Mouse (Mus musculus) stomach, embryonic 14.5 days (tissue): ENCODE data around the gene Ankrd13b. TPM values are rescaled to one million over a fixed set of nuclear protein-coding genes. Genes with fewer than 3 reads are reported as not detected.
A peak's percentile ranks its signal among the peaks of the same experiment; 100 is the strongest.

Experiments
- ATAC-seq: fragments of 200-750 bp; cut with Nextera tagmentation; 2 replicates; pipeline ENCODE4 v1.8.0; 2017; ENCODE audit warnings: low read depth, moderate TSS enrichment; ENCODE audit not compliant: insufficient number of reproducible peaks, insufficient read depth, low FRiP score
- H3K27ac ChIP-seq: fragments of 300-500 bp; sonication (generic); 2 replicates; pipeline ENCODE4 v1.5.1; 2014; ENCODE audit warnings: mild to moderate bottlenecking, low read length, moderate library complexity, mixed read lengths
- H3K27me3 ChIP-seq: fragments of 300-500 bp; sonication (generic); 2 replicates; pipeline ENCODE4 v1.6.1; 2014; ENCODE audit warnings: low read length, control low read depth, mixed read lengths; ENCODE audit not compliant: control insufficient read depth, insufficient read depth
- H3K36me3 ChIP-seq: fragments of 300-500 bp; sonication (generic); 2 replicates; pipeline ENCODE4 v1.6.1; 2014; ENCODE audit warnings: mild to moderate bottlenecking, control low read depth, low read length, moderate library complexity, mixed read lengths; ENCODE audit not compliant: control insufficient read depth, insufficient read depth
- H3K4me1 ChIP-seq: fragments of 300-500 bp; sonication (generic); 2 replicates; pipeline ENCODE4 v1.6.1; 2014; ENCODE audit warnings: low read length, control low read depth, mixed read lengths; ENCODE audit not compliant: control insufficient read depth, insufficient read depth
- H3K4me2 ChIP-seq: fragments of 300-500 bp; sonication (generic); replicated peaks from 2 replicates; pipeline ENCODE4 v1.6.1; 2014; ENCODE audit warnings: low read depth, low read length, control low read depth
- H3K4me3 ChIP-seq: fragments of 300-500 bp; sonication (generic); 2 replicates; pipeline ENCODE4 v1.5.1; 2014; ENCODE audit warnings: low read depth, low read length, control low read depth
- H3K9ac ChIP-seq: fragments of 300-500 bp; sonication (generic); replicated peaks from 2 replicates; pipeline ENCODE4 v1.6.1; 2014; ENCODE audit warnings: low read depth, mild to moderate bottlenecking, control low read depth, low read length, moderate library complexity, mixed read lengths
- H3K9me3 ChIP-seq: fragments of 300-500 bp; sonication (generic); 2 replicates; pipeline ENCODE4 v1.6.1; 2016; ENCODE audit warnings: low read depth, low read length, control low read depth; ENCODE audit not compliant: control insufficient read depth
- WGBS: fragments of 180-500 bp; shearing (Covaris S2); extraction: QIAGEN DNeasy Blood & Tissue Kit; methylation state at CpG from one replicate; pipeline ENCODE4 v1.1.7; 2014; 5-methylcytosine and 5-hydroxymethylcytosine counted together
- polyA plus RNA-seq: library from polyadenylated mRNA; unstranded; fragments of >200 nt; fragmentation: Nextera tagmentation; extraction: Ambion mirVana; gene quantifications from 2 replicates; pipeline ENCODE4 v1.2.1, GENCODE M21; 2014

The Ankrd13b gene
- polyA plus RNA-seq, 1 experiment from 2014 or later: 7.1 TPM

DNA sequence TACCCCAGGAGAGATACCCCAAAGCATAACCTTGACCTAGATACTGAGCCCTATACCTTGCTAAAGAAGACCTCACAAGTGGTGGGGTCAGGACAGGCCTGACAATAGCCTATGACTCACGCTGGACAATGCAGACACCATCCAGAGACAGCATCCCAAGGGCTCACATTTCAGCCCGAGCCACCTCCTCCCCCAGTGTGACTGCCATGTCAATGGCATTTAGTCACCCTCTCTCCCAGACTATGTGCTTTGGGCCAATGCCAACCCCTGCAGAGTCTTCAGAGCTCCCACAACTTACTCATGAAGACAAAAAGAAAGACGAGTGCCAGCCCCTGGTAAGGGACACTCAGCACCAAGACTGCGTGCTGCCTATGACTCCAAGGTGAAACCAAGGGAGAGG is 24.8 kb downstream of the Ankrd13b start:
- H3K4me1 ChIP-seq: 0 out of 2 replicates have a peak, but pooled peaks cover 6% of the 10 kb centered on the region
- no peak overlapping the region for H3K4me3 ChIP-seq
- no peak overlapping the region for H3K9ac ChIP-seq
- H3K36me3 ChIP-seq: no peaks in the 10 kb centered on the region
- no peak overlapping the region for H3K27ac ChIP-seq
- H3K4me2 ChIP-seq: no peak overlapping the region
- 60% methylated on average over 4 of the region's 4 CpGs for WGBS
- no peak for ATAC-seq
- peaks cover 27% of the 10 kb centered on the region for H3K27me3 ChIP-seq
- no peaks in the 10 kb centered on the region for H3K9me3 ChIP-seq

DNA sequence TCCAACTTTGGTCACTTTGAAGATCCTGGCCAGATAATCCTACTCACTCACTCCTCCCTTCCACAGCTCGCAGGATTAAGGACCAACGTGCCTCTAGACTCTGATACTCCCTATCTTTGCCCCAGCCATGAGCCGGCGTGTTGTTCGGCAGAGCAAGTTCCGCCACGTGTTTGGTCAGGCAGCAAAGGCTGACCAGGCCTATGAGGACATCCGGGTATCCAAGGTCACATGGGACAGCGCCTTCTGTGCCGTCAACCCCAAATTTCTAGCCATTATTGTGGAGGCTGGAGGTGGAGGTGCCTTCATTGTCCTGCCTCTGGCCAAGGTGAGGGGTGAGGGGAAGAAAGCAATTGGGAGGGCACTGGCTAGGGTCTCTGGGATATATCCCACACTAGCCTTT is 25.7 kb downstream of the Ankrd13b start:
- Histone ChIP-seq H3K27ac (no peak overlapping the region), H3K4me2 (no peak overlapping the region), H3K9me3 (no peaks in the 10 kb centered on the region), H3K36me3 (no peaks in the 10 kb centered on the region), H3K4me1 (0 out of 2 replicates have a peak, but pooled peaks cover 6% of the 10 kb centered on the region), H3K9ac (no peak overlapping the region), H3K4me3 (no peak overlapping the region), H3K27me3 (peaks cover 27% of the 10 kb centered on the region)
- WGBS: 74% methylated on average over 10 of the region's 10 CpGs
- no peak for ATAC-seq

DNA sequence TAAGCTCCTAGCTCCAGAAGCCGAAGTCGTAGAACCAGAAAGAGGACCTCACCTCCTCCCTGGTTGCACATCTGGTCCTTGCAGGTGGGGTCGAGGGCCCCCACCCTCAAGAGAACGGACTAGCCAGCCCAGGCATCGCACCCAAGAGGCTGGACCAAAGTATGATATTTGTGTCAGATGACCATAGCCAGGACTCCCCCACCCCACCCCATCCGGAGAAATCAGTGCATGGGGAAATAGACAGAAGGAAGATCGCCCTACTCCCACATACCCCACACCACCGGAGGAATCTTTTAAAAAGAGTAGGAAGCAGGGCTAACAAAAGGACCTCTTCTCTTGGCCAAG is 26.4 kb downstream of the Ankrd13b start:
- no peaks in the 10 kb centered on the region for H3K36me3 ChIP-seq
- H3K27me3 ChIP-seq: peaks cover 27% of the 10 kb centered on the region
- WGBS: 47% methylated on average over 8 of the region's 8 CpGs
- no peak overlapping the region for H3K9ac ChIP-seq
- H3K4me3 ChIP-seq: peak overlapping the region; percentile 45
- no peaks in the 10 kb centered on the region for H3K9me3 ChIP-seq
- H3K27ac ChIP-seq: no peak overlapping the region
- H3K4me1 ChIP-seq: 0 out of 2 replicates have a peak, but pooled peaks cover 6% of the 10 kb centered on the region
- no peak for ATAC-seq
- peak overlapping the region; percentile 94 for H3K4me2 ChIP-seq

DNA sequence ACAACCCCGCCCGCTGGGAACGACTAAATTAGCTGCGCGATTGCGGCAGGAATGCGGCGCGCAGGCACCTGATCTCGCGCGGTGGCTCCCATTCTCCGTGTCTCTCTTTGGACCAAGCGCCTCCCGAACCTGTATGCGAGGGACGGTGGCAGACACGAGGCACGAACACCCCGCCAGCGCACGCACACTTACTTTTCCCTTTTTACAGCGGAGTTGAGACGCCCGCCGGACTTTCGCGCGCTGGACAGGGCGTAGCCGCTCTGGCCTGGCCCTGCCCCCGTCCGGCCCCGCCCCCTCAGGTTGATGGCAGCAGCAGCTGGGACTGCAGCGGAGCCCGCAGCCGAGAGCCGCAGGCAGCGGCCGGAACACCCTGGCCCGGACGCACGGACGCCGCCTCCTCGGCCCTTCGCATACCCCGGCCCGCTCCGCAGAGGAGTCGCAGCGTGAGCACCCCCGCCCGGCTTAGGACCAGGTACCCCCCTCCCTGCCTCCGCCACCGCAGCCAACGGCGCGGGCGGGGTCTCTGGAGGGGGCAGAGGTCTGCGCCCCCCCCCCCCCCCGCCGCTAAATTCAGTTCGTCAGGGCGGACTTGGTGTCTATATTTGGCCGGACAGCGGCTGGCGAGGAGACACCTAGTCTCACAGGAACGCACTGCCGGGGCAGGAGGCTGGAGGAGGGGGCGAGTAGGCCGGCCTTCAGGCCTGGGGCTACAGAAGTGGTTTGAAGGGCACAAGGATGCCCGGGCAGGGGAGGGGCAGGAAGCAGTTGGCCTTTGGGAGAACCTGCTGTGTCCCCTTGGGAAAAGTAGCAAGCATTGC is 27.0 kb downstream of the Ankrd13b start, which contains the start of gene Coro6:
TSS of gene Coro6 (plus strand) at position 129 of the 818 bp plus-strand sequence.
- peak; percentile 86; the same call in 1 of the 2 replicates for ATAC-seq
- Histone ChIP-seq H3K9me3 (no peaks in the 10 kb centered on the region), H3K27me3 (peaks cover 24% of the 10 kb centered on the region), H3K4me1 (0 out of 2 replicates have a peak, but pooled peaks cover 6% of the 10 kb centered on the region), H3K27ac (no peak within 1 kb of the TSS), H3K4me3 (peak within 1 kb of the TSS; percentile 45), H3K36me3 (no peaks in the 10 kb centered on the region), H3K4me2 (peak within 1 kb of the TSS; percentile 94), H3K9ac (peak within 1 kb of the TSS; percentile 33; the same call in 1 of the 2 replicates)
- WGBS: 1% methylated on average over 64 of the region's 73 CpGs

DNA sequence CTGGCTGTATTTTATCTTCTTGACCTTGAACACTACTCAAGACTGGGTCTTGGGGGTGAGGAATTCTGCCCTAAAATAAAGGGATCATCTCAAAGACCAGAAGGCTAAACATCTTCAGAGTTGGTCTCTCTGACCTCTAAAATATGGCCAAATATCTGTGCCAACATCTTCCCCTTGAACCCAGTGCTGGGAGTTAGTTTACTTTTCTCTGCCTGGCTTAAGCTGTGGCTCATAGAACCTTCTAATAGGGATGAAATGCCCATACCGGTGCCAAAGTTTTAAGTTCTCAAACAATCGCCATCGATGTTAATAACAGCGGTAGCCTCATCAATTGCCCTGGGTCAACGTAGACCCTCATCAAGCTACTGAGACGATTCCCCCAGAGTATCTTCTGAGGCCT is 27.6 kb downstream of the Ankrd13b start:
- WGBS: 8% methylated on average over 6 of the region's 6 CpGs
- Histone ChIP-seq H3K9me3 (no peaks in the 10 kb centered on the region), H3K9ac (peak overlapping the region; percentile 33; the same call in 1 of the 2 replicates), H3K4me2 (peak overlapping the region; percentile 94), H3K27ac (no peak overlapping the region), H3K4me1 (0 out of 2 replicates have a peak, but pooled peaks cover 3% of the 10 kb centered on the region), H3K36me3 (no peaks in the 10 kb centered on the region), H3K27me3 (peaks cover 19% of the 10 kb centered on the region), H3K4me3 (peak overlapping the region; percentile 45)
- no peak for ATAC-seq

DNA sequence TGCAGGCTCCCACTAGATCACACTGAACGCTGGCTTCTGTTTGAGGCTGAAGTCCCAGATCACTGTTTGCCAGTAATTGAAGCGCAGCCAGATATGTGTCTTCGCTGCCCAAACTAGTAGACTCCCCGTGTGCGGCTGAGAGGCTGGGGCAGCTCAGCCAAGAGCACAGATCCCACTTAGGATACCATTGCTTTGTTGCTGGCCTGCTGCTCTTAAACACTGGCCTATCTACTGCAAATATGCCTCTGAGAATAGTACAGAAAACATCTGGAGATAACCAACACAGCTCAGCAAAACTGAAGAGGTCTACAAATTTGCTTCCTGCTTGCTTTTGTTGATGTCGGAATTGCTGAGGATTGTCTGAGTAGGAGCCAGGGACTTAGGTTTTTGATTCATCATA is 32.6 kb downstream of the Ankrd13b start:
- ATAC-seq: no peak

DNA sequence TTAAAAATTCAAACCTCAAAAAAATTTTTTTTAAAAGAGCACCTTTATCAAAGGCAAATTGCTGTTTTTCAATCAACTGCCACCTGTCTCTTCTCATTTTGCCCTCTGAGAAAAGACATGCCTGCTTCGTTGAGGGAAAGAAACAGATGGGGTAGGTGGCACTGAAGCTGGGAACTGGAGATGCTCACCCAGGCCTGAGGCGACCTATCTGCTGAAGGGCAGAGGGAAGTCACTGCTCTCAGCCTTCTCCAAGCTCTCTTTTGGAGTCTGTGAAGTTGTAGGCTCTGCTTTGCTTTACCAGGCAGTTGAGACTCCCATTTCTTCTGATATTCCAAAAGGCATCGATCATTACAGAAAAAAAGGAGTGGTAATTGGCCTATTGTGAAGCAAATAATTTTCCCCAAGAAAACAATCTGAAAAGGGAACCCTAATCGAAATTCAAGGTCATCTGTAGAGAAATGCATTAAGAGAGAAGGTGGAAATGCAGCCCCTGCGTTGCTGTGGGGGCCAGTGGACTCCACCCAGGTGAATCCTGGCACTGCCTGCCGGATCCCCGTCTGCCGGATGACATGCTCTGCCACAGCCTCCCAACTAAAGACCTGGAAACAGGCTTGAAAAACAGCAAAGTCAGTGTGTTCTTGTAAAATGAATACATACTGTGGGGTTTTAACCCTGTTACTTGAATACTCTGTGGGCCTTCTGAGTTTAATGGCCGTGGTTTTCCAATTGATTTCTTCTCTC is 33.5 kb downstream of the Ankrd13b start:
- H3K9me3 ChIP-seq: no peaks in the 10 kb centered on the region
- no peak overlapping the region for H3K27ac ChIP-seq
- WGBS: 86% methylated on average over 9 of the region's 9 CpGs
- no peaks in the 10 kb centered on the region for H3K27me3 ChIP-seq
- no peak overlapping the region for H3K9ac ChIP-seq
- ATAC-seq: no peak
- no peak overlapping the region for H3K4me3 ChIP-seq
- H3K4me1 ChIP-seq: no peaks in the 10 kb centered on the region
- no peaks in the 10 kb centered on the region; the same call in 1 of the 2 replicates for H3K36me3 ChIP-seq
- H3K4me2 ChIP-seq: no peak overlapping the region

More for the DNA sequence above, 32.6 kb downstream of the Ankrd13b start:
- no peaks in the 10 kb centered on the region for H3K9me3 ChIP-seq
- no peaks in the 10 kb centered on the region; the same call in 1 of the 2 replicates for H3K36me3 ChIP-seq
- no peak overlapping the region for H3K9ac ChIP-seq
- WGBS: 54% methylated on average over 6 of the region's 6 CpGs
- H3K27ac ChIP-seq: no peak overlapping the region
- H3K27me3 ChIP-seq: no peaks in the 10 kb centered on the region
- H3K4me1 ChIP-seq: no peaks in the 10 kb centered on the region
- H3K4me3 ChIP-seq: no peak overlapping the region
- no peak overlapping the region for H3K4me2 ChIP-seq

DNA sequence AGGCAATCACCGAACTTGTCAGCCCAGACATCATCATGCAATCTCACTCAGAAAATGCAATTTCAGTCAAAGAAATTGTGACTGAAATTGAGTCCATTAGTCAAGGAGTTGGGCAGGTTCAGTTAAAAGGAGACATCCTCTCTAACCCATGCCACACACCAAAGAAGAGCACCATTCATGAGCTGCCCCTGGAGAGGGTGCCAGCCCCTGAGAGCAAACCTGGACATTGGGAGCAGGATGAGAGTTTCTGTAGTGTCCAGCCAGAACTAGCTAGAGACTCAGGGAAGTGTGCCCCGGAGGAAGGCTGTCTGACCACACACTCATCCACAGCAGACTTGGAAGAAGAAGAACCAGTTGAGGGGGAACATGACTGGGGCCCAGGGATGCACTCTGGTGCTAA is 36.1 kb downstream of the Ankrd13b start:
- WGBS: 92% methylated on average over 2 of the region's 2 CpGs
- no peak for ATAC-seq
- no peak overlapping the region for H3K4me3 ChIP-seq
- H3K4me1 ChIP-seq: no peaks in the 10 kb centered on the region
- no peaks in the 10 kb centered on the region for H3K27me3 ChIP-seq
- no peak overlapping the region for H3K27ac ChIP-seq
- no peaks in the 10 kb centered on the region for H3K9me3 ChIP-seq
- peaks cover 3% of the 10 kb centered on the region; the same call in 1 of the 2 replicates for H3K36me3 ChIP-seq
- H3K4me2 ChIP-seq: no peak overlapping the region
- no peak overlapping the region for H3K9ac ChIP-seq
